Mouse (Mus musculus) midbrain, embryonic 12.5 days (tissue): ENCODE measurements at regions not wholly inside any gene's neighbourhood (a gene's known extent, or its start where the extent isn't known, plus 50 kb on each side); places are given as distances from the start of the nearest gene placed in this dataset.

ENCODE experiments used
- ATAC-seq: fragments of 200-750 bp; cut with Nextera tagmentation; 2 replicates; pipeline ENCODE4 v1.8.0; 2017; ENCODE audit warnings: low read depth, moderate TSS enrichment, moderate library complexity; ENCODE audit not compliant: low FRiP score
- H3K27ac ChIP-seq: fragments of 300-500 bp; sonication (generic); replicated peaks from 2 replicates; pipeline ENCODE4 v1.5.1; 2016; ENCODE audit warnings: mild to moderate bottlenecking
- H3K27me3 ChIP-seq: fragments of 300-500 bp; sonication (generic); 2 replicates; pipeline ENCODE4 v1.6.1; 2016; ENCODE audit warnings: mild to moderate bottlenecking
- H3K36me3 ChIP-seq: fragments of 300-500 bp; sonication (generic); 2 replicates; pipeline ENCODE4 v1.6.1; 2016
- H3K4me1 ChIP-seq: fragments of 300-500 bp; sonication (generic); 2 replicates; pipeline ENCODE4 v1.6.1; 2016
- H3K4me2 ChIP-seq: fragments of 300-500 bp; sonication (generic); replicated peaks from 2 replicates; pipeline ENCODE4 v1.6.1; 2016; ENCODE audit warnings: mild to moderate bottlenecking, moderate library complexity
- H3K4me3 ChIP-seq: fragments of 300-500 bp; sonication (generic); 2 replicates; pipeline ENCODE4 v1.5.1; 2016; ENCODE audit warnings: mild to moderate bottlenecking
- H3K9ac ChIP-seq: fragments of 300-500 bp; sonication (generic); replicated peaks from 2 replicates; pipeline ENCODE4 v1.6.1; 2016; ENCODE audit warnings: mild to moderate bottlenecking, moderate library complexity
- H3K9me3 ChIP-seq: fragments of 300-500 bp; sonication (generic); 2 replicates; pipeline ENCODE4 v1.6.1; 2016; ENCODE audit warnings: mild to moderate bottlenecking
- WGBS: fragments of 180-500 bp; shearing (Covaris S2); methylation state at CpG from one replicate; pipeline ENCODE4 v1.1.7; 2016; 5-methylcytosine and 5-hydroxymethylcytosine counted together

GRCm38 (mm10) chr3:150050916-150051315 is 1060.6 kb upstream of the Adgrl2 start:
- no peak overlapping the region for H3K4me2 ChIP-seq
- no peak for ATAC-seq
- no peaks in the 10 kb centered on the region for H3K4me1 ChIP-seq
- H3K9ac ChIP-seq, result no peak overlapping the region
- no peaks in the 10 kb centered on the region for H3K9me3 ChIP-seq
- no peak overlapping the region for H3K4me3 ChIP-seq
- H3K27me3 ChIP-seq, result no peaks in the 10 kb centered on the region
- H3K27ac ChIP-seq, result no peak overlapping the region
- 80% methylated on average over 5 of the region's 5 CpGs for WGBS
- no peaks in the 10 kb centered on the region for H3K36me3 ChIP-seq

GRCm38 (mm10) chr3:150049876-150050830 is 1059.8 kb upstream of the Adgrl2 start:
- WGBS, result 61% methylated on average over 4 of the region's 4 CpGs
- no peak overlapping the region for H3K4me2 ChIP-seq
- no peak overlapping the region for H3K9ac ChIP-seq
- 0 out of 2 replicates have a peak, but pooled peaks have one; percentile 23 for ATAC-seq
- H3K27me3 ChIP-seq, result no peaks in the 10 kb centered on the region
- H3K27ac ChIP-seq, result no peak overlapping the region
- no peaks in the 10 kb centered on the region for H3K36me3 ChIP-seq
- H3K4me1 ChIP-seq, result no peaks in the 10 kb centered on the region
- no peak overlapping the region for H3K4me3 ChIP-seq
- H3K9me3 ChIP-seq, result no peaks in the 10 kb centered on the region
